ENCODE assay signal across 17 mouse cellular contexts in the genomic region with DNA sequence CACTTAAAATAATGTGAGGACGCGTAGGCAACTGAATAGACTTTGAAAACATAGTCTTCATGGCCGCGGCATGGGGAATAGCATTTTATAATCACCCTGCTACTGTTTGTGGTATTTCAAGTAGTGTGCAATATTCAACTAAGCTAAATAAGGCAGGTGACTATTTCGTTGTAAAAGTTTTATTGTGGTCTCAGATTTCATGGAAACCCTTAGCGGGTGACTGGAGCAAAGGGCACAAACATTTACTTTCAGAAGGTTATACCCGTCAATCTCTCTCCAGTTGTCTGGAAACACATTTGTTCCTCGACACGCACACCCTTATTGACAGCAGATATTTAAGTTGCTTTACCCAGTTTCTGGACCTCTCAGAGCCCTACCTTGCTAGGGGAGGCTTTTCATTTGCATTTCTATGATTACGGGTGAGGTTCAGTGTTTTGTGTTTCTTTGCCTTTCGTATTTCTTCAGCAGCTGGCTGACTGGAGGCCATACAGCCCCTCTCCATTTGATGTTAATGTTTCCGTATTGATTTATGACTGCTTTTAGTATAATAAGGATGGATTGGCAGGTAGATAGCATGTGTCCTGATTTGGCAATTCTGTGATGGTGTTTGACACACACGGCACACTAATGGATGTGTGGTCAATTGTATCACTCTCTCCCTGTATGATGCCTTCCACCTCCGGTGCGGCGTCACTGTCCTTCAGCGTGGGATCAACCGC.
"Had no signal": no experiment of that assay in that cellular context is flagged by ENCODE, and none has a peak within 500 bp of the region (broad histone marks: within the 10 kb centered on the region; RNA-seq: fewer than 3 reads in every experiment).

No protein-coding gene starts in this region.

- DNase-seq: liver, embryonic 13.5 days; liver, postnatal 0 days; lung, adult 2 months; lung, postnatal 14 days; lung, postnatal 36 days; right cerebral cortex, postnatal 14 days; thymus, adult 18-20 months; thymus, postnatal 14 days; thymus, postnatal 36 days had no signal

- H3K4me1 ChIP-seq: liver, embryonic 13.5 days; liver, embryonic 15.5 days; lung, embryonic 15.5 days; megakaryocyte, embryonic 14.5 days had no signal

- H3K27ac ChIP-seq: liver, embryonic 13.5 days; liver, embryonic 15.5 days; lung, embryonic 15.5 days; macrophage; midbrain, embryonic 13.5 days; midbrain, embryonic 15.5 days had no signal

- H3K36me3 ChIP-seq: liver, embryonic 13.5 days; liver, embryonic 15.5 days; lung, embryonic 15.5 days; midbrain, embryonic 13.5 days; midbrain, embryonic 15.5 days had no signal

- H3K27me3 ChIP-seq: liver, embryonic 13.5 days; liver, embryonic 15.5 days; lung, embryonic 15.5 days; megakaryocyte, embryonic 14.5 days; midbrain, embryonic 13.5 days; midbrain, embryonic 15.5 days had no signal

- H3K4me2 ChIP-seq: liver, embryonic 13.5 days; liver, embryonic 15.5 days; lung, embryonic 15.5 days; midbrain, embryonic 11.5 days; midbrain, embryonic 13.5 days; midbrain, embryonic 15.5 days had no signal

- H3K9ac ChIP-seq: liver, embryonic 13.5 days; liver, embryonic 15.5 days; liver, postnatal 0 days; lung, embryonic 15.5 days; midbrain, embryonic 13.5 days; midbrain, embryonic 15.5 days had no signal

- H3K4me3 ChIP-seq: liver, embryonic 13.5 days; liver, embryonic 15.5 days; lung, embryonic 15.5 days; megakaryocyte, embryonic 14.5 days; midbrain, embryonic 13.5 days; midbrain, embryonic 15.5 days had no signal

- H3K9me3 ChIP-seq: liver, embryonic 13.5 days; liver, embryonic 15.5 days; lung, embryonic 15.5 days; midbrain, embryonic 13.5 days; midbrain, embryonic 15.5 days had no signal

- ATAC-seq: liver, postnatal 0 days; lung, postnatal 0 days; midbrain, embryonic 13.5 days; midbrain, embryonic 15.5 days had no signal
